Mouse (Mus musculus) liver, embryonic 13.5 days (tissue): Measurements from ENCODE around the gene Sirt1. TPM values are rescaled to one million over a fixed set of nuclear protein-coding genes. Genes with fewer than 3 reads are reported as not detected.

Experiments used
- ATAC-seq: fragments of 200-750 bp; cut with Nextera tagmentation; 2 replicates; pipeline ENCODE4 v1.8.0; 2017; ENCODE audit warnings: low read depth, mild to moderate bottlenecking, moderate number of reproducible peaks, moderate library complexity
- DNase-seq: peaks from one replicate; pipeline ENCODE4 v3.0.0; 2022
- H3K27ac ChIP-seq: fragments of 300-500 bp; sonication (generic); 2 replicates; pipeline ENCODE4 v1.5.1; 2015; ENCODE audit warnings: moderate library complexity, mild to moderate bottlenecking, inconsistent platforms
- H3K27me3 ChIP-seq: fragments of 300-500 bp; sonication (generic); 2 replicates; pipeline ENCODE4 v1.6.1; 2015; ENCODE audit warnings: mild to moderate bottlenecking, inconsistent platforms
- H3K36me3 ChIP-seq: fragments of 300-500 bp; sonication (generic); 2 replicates; pipeline ENCODE4 v1.6.1; 2015; ENCODE audit warnings: mild to moderate bottlenecking, inconsistent platforms
- H3K4me1 ChIP-seq: fragments of 300-500 bp; sonication (generic); replicated peaks from 2 replicates; pipeline ENCODE4 v1.6.1; 2015; ENCODE audit warnings: inconsistent platforms
- H3K4me2 ChIP-seq: fragments of 300-500 bp; sonication (generic); 2 replicates; pipeline ENCODE4 v1.6.1; 2015; ENCODE audit warnings: inconsistent platforms, mild to moderate bottlenecking, moderate library complexity
- H3K4me3 ChIP-seq: fragments of 300-500 bp; sonication (generic); replicated peaks from 2 replicates; pipeline ENCODE4 v1.5.1; 2015; ENCODE audit warnings: mild to moderate bottlenecking, inconsistent platforms
- H3K9ac ChIP-seq: fragments of 300-500 bp; sonication (generic); 2 replicates; pipeline ENCODE4 v1.6.1; 2015; ENCODE audit warnings: mild to moderate bottlenecking, inconsistent platforms
- H3K9me3 ChIP-seq: fragments of 300-500 bp; sonication (generic); replicated peaks from 2 replicates; pipeline ENCODE4 v1.6.1; 2016; ENCODE audit warnings: inconsistent platforms
- WGBS: fragments of 180-500 bp; shearing (Covaris S2); methylation state at CpG from one replicate; pipeline ENCODE4 v1.1.7; 2015; ENCODE audit not compliant: insufficient replicate concordance; 5-methylcytosine and 5-hydroxymethylcytosine counted together
- polyA plus RNA-seq: library from polyadenylated mRNA; unstranded; fragments of >200 nt; fragmentation: Nextera tagmentation; extraction: Ambion mirVana; gene quantifications from 2 replicates; pipeline ENCODE4 v1.2.1, GENCODE M21; 2015

Gene Sirt1
- polyA plus RNA-seq = 3.1 and 3.3 TPM in 2 replicates

GRCm38 (mm10) chr10:63381498-63382280 is at the start of gene Sirt1:
TSS of gene Sirt1 (minus strand) at chr10:63381704.
- whole genome bisulfite sequencing = 5% methylated on average over 24 of the region's 24 CpGs
- DNase-seq = no peak

GRCm38 (mm10) chr10:63429785-63430305 is 48.3 kb upstream of the Sirt1 start, which contains the start of gene Ctnna3:
TSS of gene Ctnna3 (plus strand) at chr10:63430098.
- Histone ChIP-seq H3K9me3 (no peaks in the 10 kb centered on the region), H3K27ac (peak within 1 kb of the TSS; percentile 81), H3K4me1 (peaks cover 30% of the 10 kb centered on the region), H3K4me3 (peak within 1 kb of the TSS; percentile 76), H3K36me3 (no peaks in the 10 kb centered on the region), H3K9ac (peak within 1 kb of the TSS; percentile 82), H3K27me3 (no peaks in the 10 kb centered on the region), H3K4me2 (peak within 1 kb of the TSS; percentile 86)
- ATAC-seq = peak; percentile 93
- WGBS = under 1% methylated on average over 55 of the region's 55 CpGs
- DNase-seq = peak; percentile 91

More at GRCm38 (mm10) chr10:63381498-63382280, at the start of gene Sirt1:
- Histone ChIP-seq H3K9ac (peak within 1 kb of the TSS; percentile 77), H3K27ac (peak within 1 kb of the TSS; percentile 47; the same call in 1 of the 2 replicates), H3K36me3 (no peaks in the 10 kb centered on the region), H3K9me3 (no peaks in the 10 kb centered on the region), H3K4me2 (peak within 1 kb of the TSS; percentile 96), H3K27me3 (no peaks in the 10 kb centered on the region), H3K4me3 (peak within 1 kb of the TSS; percentile 71), H3K4me1 (peaks cover 15% of the 10 kb centered on the region)
- ATAC-seq = no peak

- Histone ChIP-seq H3K4me3 (peak overlapping the region; percentile 76), H3K27me3 (no peaks in the 10 kb centered on the region), H3K4me2 (peak overlapping the region; percentile 86), H3K9ac (peak overlapping the region; percentile 82), H3K9me3 (no peaks in the 10 kb centered on the region), H3K4me1 (peaks cover 30% of the 10 kb centered on the region), H3K27ac (peak overlapping the region; percentile 81), H3K36me3 (no peaks in the 10 kb centered on the region)
- DNase-seq = peak; percentile 98
- WGBS = under 1% methylated on average over 34 of the region's 34 CpGs
- peak; percentile 84 for ATAC-seq
These were observed 47.9 kb upstream of the Sirt1 start for GRCm38 (mm10) chr10:63429380-63429779.

GRCm38 (mm10) chr10:63429023-63429340 is 47.5 kb upstream of the Sirt1 start:
- ATAC-seq (no peak), DNase-seq (no peak)
- Histone ChIP-seq H3K4me2 (peak overlapping the region; percentile 86), H3K4me1 (peaks cover 32% of the 10 kb centered on the region), H3K9me3 (no peaks in the 10 kb centered on the region), H3K36me3 (no peaks in the 10 kb centered on the region), H3K4me3 (peak overlapping the region; percentile 76), H3K9ac (peak overlapping the region; percentile 67), H3K27ac (no peak overlapping the region), H3K27me3 (no peaks in the 10 kb centered on the region)
- WGBS = 3% methylated on average over 11 of the region's 11 CpGs

- Histone ChIP-seq H3K4me2 (peak overlapping the region; percentile 86), H3K27me3 (no peaks in the 10 kb centered on the region), H3K4me1 (peaks cover 36% of the 10 kb centered on the region), H3K36me3 (no peaks in the 10 kb centered on the region), H3K27ac (no peak overlapping the region), H3K4me3 (peak overlapping the region; percentile 76), H3K9ac (peak overlapping the region; percentile 67), H3K9me3 (no peaks in the 10 kb centered on the region)
- DNase-seq (no peak), ATAC-seq (no peak)
- WGBS = 17% methylated on average over 19 of the region's 19 CpGs
These were observed 46.9 kb upstream of the Sirt1 start for GRCm38 (mm10) chr10:63428243-63429022.

- Histone ChIP-seq H3K9ac (no peak overlapping the region), H3K4me1 (peaks cover 42% of the 10 kb centered on the region), H3K27me3 (no peaks in the 10 kb centered on the region), H3K36me3 (no peaks in the 10 kb centered on the region), H3K4me3 (no peak overlapping the region), H3K27ac (no peak overlapping the region), H3K9me3 (no peaks in the 10 kb centered on the region), H3K4me2 (no peak overlapping the region)
- ATAC-seq = no peak
- WGBS = 71% methylated on average over 8 of the region's 8 CpGs
- DNase-seq = no peak
These were observed 45.6 kb upstream of the Sirt1 start for GRCm38 (mm10) chr10:63427146-63427545.

GRCm38 (mm10) chr10:63424475-63424814 is 42.9 kb upstream of the Sirt1 start:
- Histone ChIP-seq H3K9me3 (no peaks in the 10 kb centered on the region), H3K4me1 (peaks cover 38% of the 10 kb centered on the region), H3K36me3 (no peaks in the 10 kb centered on the region), H3K27me3 (no peaks in the 10 kb centered on the region), H3K9ac (no peak overlapping the region), H3K4me2 (no peak overlapping the region), H3K27ac (peak overlapping the region; percentile 71), H3K4me3 (no peak overlapping the region)
- ATAC-seq (no peak), DNase-seq (peak; percentile 46)

GRCm38 (mm10) chr10:63423591-63424474 is 42.3 kb upstream of the Sirt1 start:
- Histone ChIP-seq H3K9me3 (no peaks in the 10 kb centered on the region), H3K27me3 (no peaks in the 10 kb centered on the region), H3K4me1 (peaks cover 34% of the 10 kb centered on the region), H3K4me2 (peak overlapping the region; percentile 35), H3K9ac (no peak overlapping the region), H3K4me3 (no peak overlapping the region), H3K36me3 (no peaks in the 10 kb centered on the region), H3K27ac (peak overlapping the region; percentile 71)
- ATAC-seq (peak; percentile 89), DNase-seq (peak; percentile 52)
- 39% methylated on average over 9 of the region's 9 CpGs for WGBS

GRCm38 (mm10) chr10:63422736-63422992 is 41.2 kb upstream of the Sirt1 start:
- Histone ChIP-seq H3K9ac (no peak overlapping the region), H3K4me1 (peaks cover 26% of the 10 kb centered on the region), H3K4me2 (no peak overlapping the region), H3K4me3 (no peak overlapping the region), H3K36me3 (no peaks in the 10 kb centered on the region), H3K27me3 (no peaks in the 10 kb centered on the region), H3K27ac (peak overlapping the region; percentile 71), H3K9me3 (no peaks in the 10 kb centered on the region)
- no peak for ATAC-seq
- 84% methylated on average over 5 of the region's 5 CpGs for WGBS
- no peak for DNase-seq

- peaks cover 23% of the 10 kb centered on the region for H3K4me1 ChIP-seq
- no peak within 1 kb of the TSS for H3K4me3 ChIP-seq
- H3K4me2 ChIP-seq = no peak within 1 kb of the TSS
- H3K27ac ChIP-seq = peak within 1 kb of the TSS; percentile 71
- no peaks in the 10 kb centered on the region for H3K27me3 ChIP-seq
- ATAC-seq = no peak
- H3K9me3 ChIP-seq = no peaks in the 10 kb centered on the region
- no peak within 1 kb of the TSS for H3K9ac ChIP-seq
- no peaks in the 10 kb centered on the region for H3K36me3 ChIP-seq
- 80% methylated on average over 18 of the region's 18 CpGs for WGBS
- peak; percentile 62 for DNase-seq
These were observed 40.5 kb upstream of the Sirt1 start, which contains the start of gene Gm7075 for GRCm38 (mm10) chr10:63421739-63422735. TSS of gene Gm7075 (minus strand) at chr10:63421789.
